Mouse (Mus musculus): ENCODE data around the gene Akt3. TPM values are rescaled to one million over a fixed set of nuclear protein-coding genes. Genes with fewer than 3 reads are reported as not detected.

The Akt3 gene
- polyA plus RNA-seq, 1 experiment from 2014 or later = 11.4 TPM

- DNase-seq (ENCODE audit: extremely low spot score, low spot score) = no peak
- Histone ChIP-seq H3K9me3 (no peaks in the 10 kb centered on the region), H3K27ac (no peak overlapping the region), H3K4me1 (peaks cover 33% of the 10 kb centered on the region), H3K27me3 (ENCODE audit: poor library complexity, severe bottlenecking) (no peaks in the 10 kb centered on the region), H3K4me3 (no peak overlapping the region), H3K36me3 (replicated peaks) (no peaks in the 10 kb centered on the region)
Observed at GRCm38 (mm10) chr1:177171300-177171699, 86.7 kb downstream of the Akt3 start.

GRCm38 (mm10) chr1:177165789-177166188 lies 92.2 kb downstream of the Akt3 start:
- 44% methylated on average over 2 of the region's 2 CpGs for WGBS
- DNase-seq (ENCODE audit: extremely low spot score, low spot score) = no peak
- no peak overlapping the region for H3K4me3 ChIP-seq
- H3K27me3 ChIP-seq (ENCODE audit: poor library complexity, severe bottlenecking) = no peaks in the 10 kb centered on the region
- no peak overlapping the region for H3K27ac ChIP-seq
- no peaks in the 10 kb centered on the region for H3K9me3 ChIP-seq
- H3K4me1 ChIP-seq = peaks cover 2% of the 10 kb centered on the region; the same call in 1 of the 2 replicates
- no peaks in the 10 kb centered on the region for H3K36me3 ChIP-seq (replicated peaks)

GRCm38 (mm10) chr1:177165336-177165735 lies 92.7 kb downstream of the Akt3 start:
- WGBS = 83% methylated on average over 2 of the region's 2 CpGs
- Histone ChIP-seq H3K9me3 (no peaks in the 10 kb centered on the region), H3K27ac (no peak overlapping the region), H3K4me3 (no peak overlapping the region), H3K36me3 (replicated peaks) (no peaks in the 10 kb centered on the region), H3K4me1 (0 out of 2 replicates have a peak, but pooled peaks cover 5% of the 10 kb centered on the region), H3K27me3 (ENCODE audit: poor library complexity, severe bottlenecking) (no peaks in the 10 kb centered on the region)
- DNase-seq (ENCODE audit: extremely low spot score, low spot score) = no peak

GRCm38 (mm10) chr1:177150344-177151021 lies 107.5 kb downstream of the Akt3 start:
- H3K27ac ChIP-seq = peak overlapping the region; percentile 66
- H3K27me3 ChIP-seq (ENCODE audit: poor library complexity, severe bottlenecking) = no peaks in the 10 kb centered on the region
- no peaks in the 10 kb centered on the region for H3K9me3 ChIP-seq
- H3K36me3 ChIP-seq (replicated peaks) = no peaks in the 10 kb centered on the region
- WGBS = 11% methylated on average over 11 of the region's 11 CpGs
- peaks cover 57% of the 10 kb centered on the region for H3K4me1 ChIP-seq
- DNase-seq (ENCODE audit: extremely low spot score, low spot score) = peak; percentile 25
- H3K4me3 ChIP-seq = peak overlapping the region; percentile 25; the same call in 1 of the 2 replicates

GRCm38 (mm10) chr1:177148746-177149145 lies 109.3 kb downstream of the Akt3 start:
- Histone ChIP-seq H3K4me1 (peaks cover 57% of the 10 kb centered on the region), H3K4me3 (no peak overlapping the region), H3K36me3 (replicated peaks) (no peaks in the 10 kb centered on the region), H3K27ac (peak overlapping the region; percentile 56; the same call in 1 of the 2 replicates), H3K27me3 (ENCODE audit: poor library complexity, severe bottlenecking) (no peaks in the 10 kb centered on the region), H3K9me3 (no peaks in the 10 kb centered on the region)
- WGBS = 55% methylated on average over 2 of the region's 2 CpGs
- no peak for DNase-seq (ENCODE audit: extremely low spot score, low spot score)

GRCm38 (mm10) chr1:177141468-177141867 lies 116.5 kb downstream of the Akt3 start:
- peaks cover 3% of the 10 kb centered on the region; the same call in 1 of the 2 replicates for H3K4me1 ChIP-seq
- H3K4me3 ChIP-seq = no peak overlapping the region
- H3K9me3 ChIP-seq = no peaks in the 10 kb centered on the region
- no peaks in the 10 kb centered on the region for H3K36me3 ChIP-seq (replicated peaks)
- no peak for DNase-seq (ENCODE audit: extremely low spot score, low spot score)
- no peak overlapping the region for H3K27ac ChIP-seq
- WGBS = 93% methylated on average over 2 of the region's 2 CpGs
- H3K27me3 ChIP-seq (ENCODE audit: poor library complexity, severe bottlenecking) = no peaks in the 10 kb centered on the region

GRCm38 (mm10) chr1:177139652-177140051 lies 118.4 kb downstream of the Akt3 start:
- Histone ChIP-seq H3K4me3 (no peak overlapping the region), H3K4me1 (no peaks in the 10 kb centered on the region), H3K9me3 (no peaks in the 10 kb centered on the region), H3K36me3 (replicated peaks) (no peaks in the 10 kb centered on the region), H3K27ac (no peak overlapping the region), H3K27me3 (ENCODE audit: poor library complexity, severe bottlenecking) (no peaks in the 10 kb centered on the region)
- no peak for DNase-seq (ENCODE audit: extremely low spot score, low spot score)
- WGBS = 94% methylated on average over 6 of the region's 6 CpGs

GRCm38 (mm10) chr1:177131458-177131857 lies 126.5 kb downstream of the Akt3 start:
- no peak overlapping the region for H3K4me3 ChIP-seq

GRCm38 (mm10) chr1:177126674-177127073 lies 131.3 kb downstream of the Akt3 start:
- WGBS = 93% methylated on average over 8 of the region's 8 CpGs
- no peaks in the 10 kb centered on the region for H3K4me1 ChIP-seq
- H3K36me3 ChIP-seq (replicated peaks) = peaks cover 18% of the 10 kb centered on the region
- no peak overlapping the region for H3K27ac ChIP-seq
- H3K9me3 ChIP-seq = no peaks in the 10 kb centered on the region
- DNase-seq (ENCODE audit: extremely low spot score, low spot score) = no peak
- H3K4me3 ChIP-seq = no peak overlapping the region
- H3K27me3 ChIP-seq (ENCODE audit: poor library complexity, severe bottlenecking) = no peaks in the 10 kb centered on the region

More at GRCm38 (mm10) chr1:177131458-177131857, 126.5 kb downstream of the Akt3 start:
- Histone ChIP-seq H3K36me3 (replicated peaks) (peaks cover 10% of the 10 kb centered on the region), H3K9me3 (no peaks in the 10 kb centered on the region), H3K27me3 (ENCODE audit: poor library complexity, severe bottlenecking) (no peaks in the 10 kb centered on the region), H3K4me1 (no peaks in the 10 kb centered on the region), H3K27ac (no peak overlapping the region)
- 80% methylated on average over 2 of the region's 2 CpGs for WGBS
- DNase-seq (ENCODE audit: extremely low spot score, low spot score) = no peak

- peaks cover 7% of the 10 kb centered on the region; the same call in 1 of the 2 replicates for H3K4me1 ChIP-seq
- no peaks in the 10 kb centered on the region for H3K27me3 ChIP-seq (ENCODE audit: poor library complexity, severe bottlenecking)
- no peak overlapping the region for H3K27ac ChIP-seq
- no peaks in the 10 kb centered on the region for H3K36me3 ChIP-seq (replicated peaks)
- H3K4me3 ChIP-seq = no peak overlapping the region
- no peak for DNase-seq (ENCODE audit: extremely low spot score, low spot score)
- WGBS = 92% methylated on average over 2 of the region's 2 CpGs
- no peaks in the 10 kb centered on the region for H3K9me3 ChIP-seq
Observed at GRCm38 (mm10) chr1:177110665-177111271, 147.2 kb downstream of the Akt3 start.

GRCm38 (mm10) chr1:177090465-177090864 lies 167.5 kb downstream of the Akt3 start:
- no peaks in the 10 kb centered on the region for H3K27me3 ChIP-seq (ENCODE audit: poor library complexity, severe bottlenecking)
- H3K4me3 ChIP-seq = no peak overlapping the region
- no peak for DNase-seq (ENCODE audit: extremely low spot score, low spot score)
- WGBS = 94% methylated on average over 5 of the region's 5 CpGs
- no peaks in the 10 kb centered on the region for H3K4me1 ChIP-seq
- peaks cover 19% of the 10 kb centered on the region for H3K36me3 ChIP-seq (replicated peaks)
- 0 out of 2 replicates have a peak overlapping the region, but pooled peaks have one; percentile 40 for H3K27ac ChIP-seq
- H3K9me3 ChIP-seq = peaks cover 1% of the 10 kb centered on the region; the same call in 1 of the 2 replicates

- no peak for DNase-seq (ENCODE audit: extremely low spot score, low spot score)
- Histone ChIP-seq H3K36me3 (replicated peaks) (peaks cover 12% of the 10 kb centered on the region), H3K27ac (no peak overlapping the region), H3K4me1 (no peaks in the 10 kb centered on the region), H3K27me3 (ENCODE audit: poor library complexity, severe bottlenecking) (no peaks in the 10 kb centered on the region), H3K4me3 (no peak overlapping the region), H3K9me3 (peaks cover 10% of the 10 kb centered on the region; the same call in 1 of the 2 replicates)
- 91% methylated on average over 3 of the region's 3 CpGs for WGBS
Observed at GRCm38 (mm10) chr1:177089515-177089914, 168.5 kb downstream of the Akt3 start.

GRCm38 (mm10) chr1:177089048-177089447 lies 169.0 kb downstream of the Akt3 start:
- peaks cover 14% of the 10 kb centered on the region; the same call in 1 of the 2 replicates for H3K9me3 ChIP-seq
- H3K27me3 ChIP-seq (ENCODE audit: poor library complexity, severe bottlenecking) = no peaks in the 10 kb centered on the region
- WGBS = 84% methylated on average over 4 of the region's 4 CpGs
- H3K4me1 ChIP-seq = no peaks in the 10 kb centered on the region
- H3K4me3 ChIP-seq = no peak overlapping the region
- no peak overlapping the region for H3K27ac ChIP-seq
- peaks cover 15% of the 10 kb centered on the region for H3K36me3 ChIP-seq (replicated peaks)
- no peak for DNase-seq (ENCODE audit: extremely low spot score, low spot score)
